Mouse (Mus musculus) layer of hippocampus, adult 11-12 months (tissue): ENCODE data around the gene Cst13.
A peak's percentile ranks its signal among the peaks of the same experiment; 100 is the strongest.
"Not testable (repeated sequence)": the region's sequence is repeated elsewhere in the genome, so short reads cannot be mapped to it uniquely, and the experiment has no call there.

Experiments used
- DNase-seq: peaks from one replicate; pipeline ENCODE4 v3.0.0; 2022; ENCODE audit warnings: low spot score

Gene Cst13

DNA sequence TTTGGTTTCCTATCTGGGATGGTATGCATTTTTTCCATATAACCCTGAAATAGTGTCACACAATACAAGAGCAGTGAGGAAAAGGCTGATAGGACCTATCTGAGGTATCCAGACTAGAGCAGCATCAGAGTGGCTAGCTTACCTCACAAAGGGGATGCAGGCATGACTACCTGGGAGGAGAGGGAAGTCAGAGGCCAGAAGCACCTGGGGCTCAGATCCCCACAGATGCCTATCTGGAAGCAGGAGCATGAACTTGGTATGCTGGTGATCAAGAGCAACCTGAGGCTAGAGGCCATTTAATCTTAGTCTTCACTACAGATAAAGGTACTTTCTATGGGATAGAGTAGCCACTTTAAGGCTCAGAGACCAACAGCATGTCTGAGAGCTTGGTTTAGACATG lies at the start of gene Cst13:
TSS of gene Cst13 (plus strand) at position 173 of the 400 bp plus-strand sequence.
- DNase-seq: no peak

DNA sequence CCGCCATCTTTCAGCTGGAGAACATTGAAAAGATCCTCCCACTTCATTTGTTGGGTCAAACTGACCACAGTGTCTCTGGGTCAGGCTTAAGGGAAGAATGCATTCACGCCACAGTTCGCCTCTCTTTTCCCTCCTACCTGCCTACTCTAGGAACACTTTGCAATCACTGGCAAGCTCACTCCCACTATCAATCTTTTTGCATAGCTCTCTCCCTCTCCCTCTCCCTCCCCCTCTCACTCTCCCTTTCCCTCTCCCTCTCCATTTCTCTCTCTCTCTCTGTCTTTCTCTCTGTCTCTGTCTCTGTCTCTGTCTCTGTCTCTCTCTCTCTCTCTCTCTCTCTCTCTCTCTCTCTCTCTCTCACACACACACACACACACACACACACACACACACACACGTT lies 48.5 kb upstream of the Cst13 start, which contains the start of gene Cst11:
TSS of gene Cst11 (minus strand) at position 101 of the 400 bp plus-strand sequence.
- not testable (repeated sequence) for DNase-seq

DNA sequence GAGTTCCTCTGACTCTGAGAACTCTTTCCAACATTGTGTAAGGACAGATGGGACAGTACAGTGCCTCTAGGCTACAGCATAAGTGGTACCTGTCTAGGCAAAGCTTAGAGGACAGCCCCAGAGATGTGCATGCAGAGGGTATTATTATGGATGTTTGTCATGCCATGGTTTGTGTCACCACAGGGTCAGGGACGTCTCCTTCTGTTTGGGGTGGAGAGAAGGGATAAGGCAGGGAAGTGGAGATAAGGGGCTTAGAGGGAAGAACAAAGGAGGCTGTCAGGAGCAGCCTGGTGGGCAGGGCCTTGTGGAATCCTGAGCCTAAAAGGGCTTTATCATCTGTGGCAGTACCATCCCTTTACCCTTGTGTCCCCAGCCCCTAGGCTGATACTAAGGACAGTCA lies 38.2 kb upstream of the Cst13 start, which contains the start of gene 8030411F24Rik:
TSS of gene 8030411F24Rik (plus strand) at position 301 of the 400 bp plus-strand sequence.
- DNase-seq: no peak

DNA sequence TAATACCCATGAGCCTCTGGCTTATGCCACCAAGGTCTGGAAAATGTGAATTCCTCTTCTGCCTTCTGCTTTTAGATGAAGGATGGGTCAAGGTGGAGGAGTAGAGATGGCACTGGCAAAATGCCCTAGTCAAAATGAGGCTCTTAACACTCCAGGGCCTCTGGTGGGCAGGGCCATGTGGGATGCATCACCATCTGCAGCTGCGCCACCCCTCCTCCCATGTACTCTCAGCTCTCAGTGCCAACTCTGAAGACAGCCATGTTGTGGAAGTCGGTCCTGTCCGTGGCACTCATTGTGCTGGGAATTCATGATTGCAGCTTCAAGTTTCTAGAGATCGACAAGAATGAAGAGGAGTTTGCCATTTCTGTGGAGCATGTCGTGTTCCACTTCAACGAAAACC lies 30.7 kb upstream of the Cst13 start, which contains the start of gene Cst12:
TSS of gene Cst12 (plus strand) at position 220 of the 400 bp plus-strand sequence.
- peak; percentile 10 for DNase-seq

DNA sequence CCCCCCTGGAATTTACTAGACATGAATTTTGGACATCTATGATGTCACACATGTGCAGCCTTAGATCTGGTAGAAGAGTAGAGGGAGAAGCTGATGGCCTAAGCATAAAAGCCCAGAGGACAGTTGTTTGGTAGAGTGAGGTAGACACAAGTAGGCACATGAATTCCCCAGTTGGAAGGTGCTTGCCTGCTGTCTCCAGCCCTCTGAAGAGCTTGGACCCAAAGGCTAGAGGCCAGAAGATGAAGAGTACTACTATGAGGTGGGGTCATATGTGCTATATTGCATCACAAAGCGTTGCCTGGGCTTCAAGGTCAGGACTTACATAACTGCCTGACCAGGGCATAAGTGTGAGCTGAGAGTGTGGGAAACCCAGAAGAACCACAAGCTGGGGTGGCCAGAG lies 21.4 kb upstream of the Cst13 start, which contains the start of gene Cst8:
TSS of gene Cst8 (plus strand) at position 301 of the 400 bp plus-strand sequence.
- DNase-seq: no peak

DNA sequence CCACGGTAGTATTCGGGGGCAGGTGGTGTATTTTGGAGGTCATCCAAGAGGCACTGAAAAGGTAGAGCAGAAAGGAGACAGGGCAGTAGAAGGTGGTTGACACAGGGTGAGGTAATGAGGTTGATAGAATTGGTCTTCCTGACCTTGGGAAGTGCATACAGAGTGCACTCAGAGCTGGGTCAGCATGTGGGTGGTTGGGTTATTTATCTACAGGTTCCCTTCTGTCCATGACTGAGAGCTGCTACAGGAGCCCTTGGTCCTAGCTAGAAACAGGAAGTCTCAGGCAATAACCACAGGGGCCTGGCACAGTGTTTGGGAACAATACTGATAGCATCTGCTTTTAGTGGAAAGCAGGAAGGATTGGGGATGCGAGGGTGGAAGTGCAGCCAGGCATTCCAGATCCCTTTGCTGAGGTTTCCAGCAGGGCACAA lies 18.4 kb upstream of the Cst13 start:
- no peak for DNase-seq

DNA sequence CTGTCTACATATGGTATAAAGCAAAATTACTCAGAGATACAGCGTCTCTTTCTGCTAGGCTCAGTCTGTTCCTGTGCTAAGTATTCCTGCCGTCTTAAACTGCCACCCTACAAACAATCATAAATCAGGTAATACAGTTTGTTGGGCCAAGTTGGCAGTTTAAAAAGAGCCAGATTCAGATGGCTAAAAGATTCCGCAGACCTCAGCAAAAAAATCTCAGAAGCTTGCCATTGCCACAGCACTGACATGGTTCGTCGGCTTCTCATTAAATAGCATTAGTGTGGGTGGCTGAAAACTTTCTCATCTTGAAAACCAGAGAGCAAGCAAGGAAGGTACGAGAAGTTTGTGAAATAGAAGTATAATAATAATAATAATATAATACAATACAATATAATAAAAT lies 13.2 kb upstream of the Cst13 start:
- DNase-seq: no peak

DNA sequence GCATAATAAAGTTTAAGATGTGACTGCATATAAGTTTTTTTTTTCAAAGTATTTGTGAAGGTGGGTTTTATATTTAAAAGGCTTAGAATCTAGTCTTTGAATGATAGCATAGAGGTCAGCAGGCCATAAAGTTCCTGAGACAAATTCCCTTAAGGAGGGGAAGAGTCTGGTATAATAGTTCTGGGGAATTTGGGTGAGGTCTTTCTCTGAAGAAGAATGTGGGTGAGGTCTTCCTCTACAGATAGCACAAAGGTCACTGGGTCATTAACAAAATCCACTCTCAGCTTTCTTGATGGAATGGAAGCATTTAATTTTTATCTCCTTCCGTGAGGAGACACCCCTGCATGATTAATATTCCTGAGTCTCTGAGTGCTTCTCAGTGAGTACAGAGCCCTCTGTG lies 6.1 kb downstream of the Cst13 start:
- no peak for DNase-seq

DNA sequence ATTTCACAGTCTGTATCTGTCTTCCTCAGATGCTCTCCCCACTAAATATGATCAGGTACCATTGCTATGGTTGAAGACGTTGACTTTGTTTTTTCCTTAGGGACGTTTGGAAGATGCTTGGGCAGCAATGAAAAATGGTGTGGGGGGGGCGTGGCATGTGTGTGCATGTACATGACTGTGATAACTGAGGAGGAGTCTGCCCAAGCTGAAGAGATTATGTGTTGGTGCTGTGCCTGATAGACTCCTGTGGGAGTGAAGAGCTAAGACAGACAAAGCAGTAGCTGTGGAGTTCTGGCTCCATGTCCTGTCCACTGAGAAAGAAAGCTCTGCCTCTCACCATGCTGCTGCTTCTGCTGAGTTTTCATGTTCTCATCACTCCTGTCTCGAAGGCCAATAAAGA lies 15.0 kb downstream of the Cst13 start, which contains the start of gene Cst9:
TSS of gene Cst9 (plus strand) at position 236 of the 400 bp plus-strand sequence.
- DNase-seq: no peak

DNA sequence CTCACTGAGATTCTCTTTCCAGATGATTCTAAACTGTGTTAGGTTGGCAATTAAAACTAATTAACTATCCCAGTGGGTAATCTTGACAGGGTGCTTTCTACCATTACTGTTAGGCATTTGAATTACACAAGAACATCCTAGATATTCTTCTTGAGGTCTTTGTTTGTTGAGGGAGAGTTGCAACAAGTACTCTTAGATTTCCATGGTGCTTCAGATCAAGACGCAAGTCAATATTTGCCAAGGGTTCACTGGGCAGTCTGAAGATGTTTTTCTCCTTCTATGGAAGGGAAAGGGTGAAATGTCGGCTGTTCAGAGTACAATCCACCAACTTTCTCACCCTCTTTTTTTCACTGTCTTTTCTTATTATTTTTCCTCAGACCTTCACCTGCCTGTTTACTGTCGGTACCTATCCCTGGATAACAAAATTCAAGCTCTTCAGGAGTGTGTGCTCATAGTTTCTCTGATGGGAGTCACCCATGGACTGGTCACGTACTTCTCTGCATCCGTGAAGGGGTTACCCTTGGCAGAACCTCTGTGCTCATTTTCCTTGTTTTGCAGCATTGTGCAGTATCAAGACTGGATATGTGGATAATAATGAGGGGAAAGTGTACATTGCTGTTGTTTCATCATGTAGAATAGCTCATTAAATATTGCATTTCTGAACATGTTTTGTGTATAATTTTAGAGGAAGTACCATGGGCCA lies 18.3 kb downstream of the Cst13 start:
- DNase-seq: no peak

DNA sequence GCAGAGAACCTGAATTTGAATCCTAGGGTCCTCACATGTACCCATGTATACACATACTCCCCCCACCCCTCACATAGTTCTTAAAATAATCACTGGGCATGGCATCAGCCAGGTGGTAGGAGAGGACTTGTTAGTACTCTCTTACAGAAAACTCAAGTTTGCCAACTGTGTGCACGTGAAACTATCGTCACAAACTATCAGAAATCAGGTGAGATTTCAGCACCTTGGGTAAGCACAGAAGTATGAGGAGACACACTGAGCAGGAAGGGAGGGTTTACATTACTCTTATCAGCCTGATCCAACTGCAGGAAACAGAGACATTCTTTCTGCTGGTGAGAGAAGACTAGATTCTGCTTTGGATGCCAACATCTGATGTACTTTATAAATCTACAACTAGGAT lies 19.3 kb downstream of the Cst13 start:
- no peak for DNase-seq

DNA sequence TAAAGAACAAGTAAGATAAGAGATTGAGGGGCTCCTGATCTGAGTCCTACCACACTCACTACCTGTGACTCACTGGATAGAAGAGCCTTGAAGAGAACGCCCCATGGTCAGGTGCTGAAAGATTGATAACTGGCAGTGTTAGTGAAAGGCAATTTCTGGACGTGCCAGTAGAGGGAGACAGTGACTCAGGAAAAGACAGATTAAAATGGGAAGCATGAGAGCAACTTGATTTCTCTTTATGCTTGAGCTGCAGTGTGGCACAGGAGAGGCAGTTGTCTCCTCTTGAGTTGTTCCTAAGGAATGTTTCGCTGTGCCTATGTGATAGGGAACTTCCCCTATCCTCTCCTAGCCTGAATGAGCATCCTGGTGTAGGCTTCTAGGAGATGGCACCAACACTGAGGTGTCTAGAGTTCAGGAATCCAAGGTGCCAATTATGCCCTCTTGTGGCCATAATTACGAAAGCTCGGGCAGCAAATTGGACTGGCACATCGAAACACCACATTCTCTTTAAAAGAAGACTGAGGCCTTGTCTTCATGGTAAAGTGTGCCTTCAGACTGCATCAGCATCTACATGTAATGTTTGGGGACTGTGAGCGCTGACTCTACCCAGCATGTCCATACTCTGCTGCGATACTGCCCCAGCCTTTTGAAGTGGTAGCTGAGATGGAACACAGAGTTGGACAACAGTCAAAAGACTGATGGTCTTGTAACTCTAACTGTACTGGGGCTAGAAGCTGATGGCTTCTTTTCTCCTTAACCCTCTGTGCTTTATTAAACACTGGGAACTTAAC lies 31.4 kb downstream of the Cst13 start:
- DNase-seq: peak; percentile 91

DNA sequence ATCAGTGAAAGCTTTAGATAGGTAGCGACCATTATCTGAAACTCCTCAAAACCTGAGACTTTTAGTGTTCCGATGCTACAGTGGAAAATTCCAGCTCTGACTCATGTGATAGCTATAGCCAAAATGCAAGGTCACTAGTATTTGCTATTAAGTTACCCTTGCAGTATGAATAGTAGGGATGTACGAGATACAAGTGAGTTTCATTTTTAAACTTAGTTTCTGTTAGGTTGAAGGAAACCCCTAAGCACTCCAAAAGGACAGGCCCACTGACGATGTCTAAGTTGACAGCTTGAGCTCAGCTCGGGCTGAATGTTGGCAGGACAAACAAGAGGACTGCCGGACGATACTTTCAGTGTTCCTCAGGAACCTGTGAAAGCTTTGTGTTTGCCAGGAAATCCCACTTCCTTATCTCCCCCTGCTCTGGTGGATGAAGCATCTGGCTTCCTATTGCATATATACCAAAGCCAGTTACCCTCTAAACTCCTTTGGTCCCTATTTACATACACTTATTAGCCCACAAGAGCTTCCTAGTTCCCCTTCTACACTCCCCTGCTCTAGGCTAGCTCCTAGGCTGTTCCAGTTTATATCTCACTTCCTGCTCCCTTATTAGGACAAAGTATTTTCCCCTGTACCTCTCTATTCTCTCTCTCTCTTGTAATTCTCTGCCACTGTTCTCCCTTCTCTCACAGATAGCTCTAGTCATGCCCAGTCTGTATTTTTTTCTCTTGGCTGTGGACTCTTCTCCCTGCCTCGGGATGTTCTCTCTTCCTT lies 36.9 kb downstream of the Cst13 start:
- DNase-seq: no peak

DNA sequence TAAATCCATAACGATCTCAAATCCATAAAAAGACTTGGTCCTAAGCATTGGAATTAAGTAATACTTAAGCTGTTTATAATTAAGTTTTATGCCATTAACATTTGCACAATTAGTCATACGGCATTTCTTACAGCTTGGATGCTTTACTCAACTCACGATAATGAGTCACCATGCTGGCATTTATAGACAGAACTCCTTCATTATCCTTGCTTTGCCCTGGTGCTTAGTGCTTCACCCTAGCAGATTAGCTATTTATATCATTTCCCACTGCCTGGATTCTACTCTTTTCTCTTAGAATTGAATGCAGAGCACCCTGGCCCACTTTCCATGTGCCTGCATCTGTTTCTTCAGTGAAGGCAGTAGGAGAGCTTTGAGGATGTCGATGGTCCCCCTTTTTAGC lies 37.6 kb downstream of the Cst13 start:
- DNase-seq: no peak

DNA sequence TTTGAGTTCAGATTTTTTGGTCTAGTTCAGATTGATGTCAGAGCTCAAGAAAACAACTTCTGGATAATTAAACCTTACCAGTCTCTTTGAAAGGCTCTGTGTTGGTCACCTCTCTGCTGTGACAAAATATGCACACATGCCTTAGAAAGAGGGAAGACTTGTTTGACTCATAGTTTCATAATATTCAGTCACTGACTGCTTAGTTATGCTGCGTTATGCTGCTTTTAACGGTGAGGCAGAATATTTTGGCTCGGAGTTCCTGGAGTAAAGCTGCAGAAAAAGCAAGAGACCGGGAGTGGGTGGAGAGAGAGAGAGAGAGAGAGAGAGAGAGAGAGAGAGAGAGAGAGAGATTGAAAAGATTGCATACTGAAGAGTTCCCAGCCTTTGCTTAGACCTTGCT lies 41.1 kb downstream of the Cst13 start:
- no peak for DNase-seq

DNA sequence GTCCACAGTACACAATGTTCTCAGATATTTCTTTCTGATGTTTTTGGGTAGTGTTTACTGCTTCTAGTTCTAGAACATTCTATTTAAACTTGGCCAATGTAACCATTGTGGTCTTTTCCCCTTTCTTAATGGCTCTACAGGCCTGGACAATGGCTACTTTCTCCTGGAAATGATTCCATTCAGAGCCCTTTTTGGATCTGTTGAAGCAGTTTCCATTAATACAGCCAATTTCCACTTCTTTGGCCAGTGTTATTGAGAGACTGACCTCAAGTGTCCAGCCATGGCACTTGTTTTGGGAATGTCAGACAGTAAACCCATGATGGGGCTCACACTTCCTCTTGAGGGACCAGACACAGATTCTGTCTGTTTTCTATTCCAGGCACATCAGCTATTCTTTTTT lies 41.8 kb downstream of the Cst13 start:
- peak; percentile 25 for DNase-seq

DNA sequence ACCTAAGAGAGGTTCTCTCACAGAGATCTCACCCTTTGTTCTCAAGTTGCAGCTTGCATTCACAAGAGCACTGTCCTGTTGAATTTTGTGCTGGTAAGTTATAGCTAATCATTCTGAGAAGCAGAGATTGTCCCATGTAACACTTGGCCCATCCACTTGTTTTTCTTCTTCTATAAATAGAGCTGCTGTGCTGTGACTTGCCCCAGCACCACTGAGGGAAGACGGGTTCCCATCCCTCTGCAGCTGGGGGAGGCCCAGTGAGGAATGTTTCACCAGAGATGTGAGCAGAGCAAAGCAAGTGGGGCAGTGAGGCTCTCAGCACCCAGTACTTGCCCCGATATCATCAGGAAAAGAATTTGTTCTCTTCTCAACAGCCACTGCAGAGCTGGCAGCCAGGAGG lies 45.1 kb downstream of the Cst13 start, which contains the start of gene 9230104L09Rik:
TSS of gene 9230104L09Rik (minus strand) at position 73 of the 400 bp plus-strand sequence.
- no peak for DNase-seq

DNA sequence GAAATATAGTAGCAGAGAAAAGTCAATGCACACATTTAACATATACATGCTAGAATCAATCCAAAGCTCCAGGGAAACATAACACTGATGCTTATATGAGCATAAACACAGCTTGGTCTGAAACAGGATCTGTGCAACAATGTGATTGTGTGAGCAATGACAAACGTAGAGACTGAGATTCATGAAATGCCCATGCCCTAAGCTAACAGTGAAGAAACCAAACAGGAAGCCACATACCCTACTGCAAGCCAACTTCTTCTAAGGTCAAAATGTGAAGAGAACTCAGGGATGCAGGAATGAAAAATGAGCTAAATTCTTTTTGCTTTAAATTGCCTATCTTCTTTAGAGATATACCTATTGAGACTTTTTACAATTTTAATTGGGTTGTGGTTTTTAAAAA lies 49.1 kb downstream of the Cst13 start:
- no peak for DNase-seq

DNA sequence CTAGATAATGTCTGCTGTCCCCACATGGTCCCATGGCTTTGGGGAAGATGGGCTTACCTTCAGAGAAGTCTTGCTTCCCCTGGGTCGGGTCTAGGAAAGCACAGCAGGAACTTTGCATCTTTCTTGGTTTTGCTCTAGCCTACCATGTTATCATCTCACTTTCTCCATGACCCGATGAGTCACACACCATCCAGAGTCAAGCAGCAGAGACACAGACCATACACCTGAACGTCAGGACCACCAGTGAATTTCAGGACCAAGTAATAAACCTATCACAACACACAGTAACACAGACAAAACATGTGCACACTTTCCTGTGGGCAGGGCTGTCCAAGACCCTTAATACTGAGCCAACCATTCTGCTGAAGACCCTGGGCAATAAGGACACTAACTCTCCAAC lies 50.6 kb downstream of the Cst13 start:
- no peak for DNase-seq

DNA sequence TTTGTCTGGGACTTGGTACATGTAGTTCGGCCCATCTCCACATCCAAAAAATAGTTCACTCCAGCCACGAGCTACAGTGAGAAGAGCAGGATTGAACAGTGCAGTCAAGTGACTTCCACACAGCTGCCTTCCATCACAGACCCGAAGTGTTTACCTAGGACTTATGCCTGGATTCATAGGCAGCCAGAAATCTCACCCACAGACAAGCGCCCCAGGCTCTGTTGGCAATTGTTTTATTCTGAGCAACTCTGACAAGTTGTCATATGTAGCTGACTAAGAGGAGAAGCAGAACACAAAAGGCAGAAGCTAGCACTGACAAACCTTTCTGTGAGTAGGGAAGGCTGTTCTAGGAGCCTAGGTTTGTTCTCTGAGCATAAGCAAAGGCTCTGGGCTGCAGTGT lies 53.0 kb downstream of the Cst13 start:
- peak; percentile 27 for DNase-seq

DNA sequence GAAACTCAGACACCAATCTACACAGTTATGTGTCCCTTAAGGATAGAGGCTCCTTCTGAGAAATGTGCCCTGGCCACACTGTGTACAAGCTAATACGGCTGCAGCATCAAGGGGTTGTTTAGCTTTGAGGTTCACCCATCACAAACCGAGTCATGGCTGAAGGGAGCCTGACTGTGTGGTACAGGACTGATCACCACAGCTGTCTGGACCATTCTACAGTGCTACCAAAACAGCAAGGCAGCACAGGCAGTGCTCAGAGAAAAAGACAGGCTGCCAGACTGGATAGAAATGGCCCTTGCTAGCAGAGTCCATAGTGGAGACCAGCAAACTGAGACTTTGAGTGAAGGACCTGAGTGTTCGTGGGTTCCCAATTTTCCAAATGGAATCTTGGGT lies 54.3 kb downstream of the Cst13 start:
- DNase-seq: peak; percentile 9
